Mouse (Mus musculus) Muller cell, postnatal 12 days (primary cell): ENCODE results near the gene Lats2.

Source experiments
- DNase-seq: peaks from one replicate; pipeline ENCODE4 v3.0.0-alpha.2; 2015; ENCODE audit errors: inconsistent ontology term

Gene Lats2

GRCm38 (mm10) chr14:57737089-57737488 lies 21.1 kb downstream of the Lats2 start:
- DNase-seq = no peak

- no peak for DNase-seq
Measured at GRCm38 (mm10) chr14:57736141-57736540, 22.0 kb downstream of the Lats2 start.

- no peak for DNase-seq
Measured at GRCm38 (mm10) chr14:57732668-57733293, 25.4 kb downstream of the Lats2 start.

GRCm38 (mm10) chr14:57730527-57730926 lies 27.7 kb downstream of the Lats2 start:
- DNase-seq = peak; percentile 80

GRCm38 (mm10) chr14:57729975-57730499 lies 28.2 kb downstream of the Lats2 start:
- peak; percentile 65 for DNase-seq

GRCm38 (mm10) chr14:57729364-57729763 lies 28.8 kb downstream of the Lats2 start:
- no peak for DNase-seq

- DNase-seq = no peak
Measured at GRCm38 (mm10) chr14:57726172-57726571, 32.0 kb downstream of the Lats2 start.

GRCm38 (mm10) chr14:57724473-57724872 lies 33.7 kb downstream of the Lats2 start:
- DNase-seq = no peak

GRCm38 (mm10) chr14:57718245-57718644 lies 39.9 kb downstream of the Lats2 start:
- DNase-seq = no peak

GRCm38 (mm10) chr14:57716601-57717245 lies 41.5 kb downstream of the Lats2 start:
- DNase-seq = peak; percentile 92

GRCm38 (mm10) chr14:57712884-57713283 lies 45.3 kb downstream of the Lats2 start:
- no peak for DNase-seq

GRCm38 (mm10) chr14:57711059-57711458 lies 47.1 kb downstream of the Lats2 start:
- no peak for DNase-seq

GRCm38 (mm10) chr14:57709171-57709570 lies 49.0 kb downstream of the Lats2 start:
- peak; percentile 66 for DNase-seq

- DNase-seq = peak; percentile 38
Measured at GRCm38 (mm10) chr14:57708580-57708979, 49.6 kb downstream of the Lats2 start.

- peak; percentile 84 for DNase-seq
Measured at GRCm38 (mm10) chr14:57707100-57707893, 50.9 kb downstream of the Lats2 start.

GRCm38 (mm10) chr14:57706760-57707099 lies 51.5 kb downstream of the Lats2 start:
- no peak for DNase-seq

- no peak for DNase-seq
Measured at GRCm38 (mm10) chr14:57705759-57706158, 52.4 kb downstream of the Lats2 start.

- no peak for DNase-seq
Measured at GRCm38 (mm10) chr14:57705075-57705474, 53.1 kb downstream of the Lats2 start.

GRCm38 (mm10) chr14:57701915-57702477 lies 56.2 kb downstream of the Lats2 start:
- DNase-seq = peak; percentile 39

GRCm38 (mm10) chr14:57699461-57699970 lies 58.7 kb downstream of the Lats2 start:
- no peak for DNase-seq

GRCm38 (mm10) chr14:57699016-57699415 lies 59.2 kb downstream of the Lats2 start:
- no peak for DNase-seq

- no peak for DNase-seq
Measured at GRCm38 (mm10) chr14:57696066-57696465, 62.1 kb downstream of the Lats2 start.
